Mouse (Mus musculus): ENCODE data around the gene Neurod1.

Gene Neurod1

DNA sequence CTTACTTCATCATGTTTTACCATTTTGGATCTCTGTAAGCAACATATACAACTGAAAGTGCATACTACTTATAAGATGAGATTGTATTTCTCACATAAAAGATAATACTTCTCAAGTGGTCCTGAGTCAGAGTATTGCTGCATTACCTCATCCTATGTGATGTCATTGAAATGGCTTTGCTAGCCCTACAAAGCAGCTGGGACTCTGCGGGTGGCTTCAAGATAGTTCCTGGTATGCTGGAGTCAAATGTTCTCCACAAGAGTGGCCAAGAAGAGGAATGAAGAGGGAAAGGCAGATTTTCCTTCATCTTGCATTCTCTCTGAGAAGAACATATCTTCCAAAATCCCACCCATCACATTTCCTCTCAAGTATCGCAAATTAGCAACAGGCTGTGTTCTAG lies 13.2 kb downstream of the Neurod1 start:
- no peak for DNase-seq (ENCODE audit: low spot score)

GRCm38 (mm10) chr2:79442906-79443305 lies 13.6 kb downstream of the Neurod1 start:
- DNase-seq (ENCODE audit: low spot score): no peak

DNA sequence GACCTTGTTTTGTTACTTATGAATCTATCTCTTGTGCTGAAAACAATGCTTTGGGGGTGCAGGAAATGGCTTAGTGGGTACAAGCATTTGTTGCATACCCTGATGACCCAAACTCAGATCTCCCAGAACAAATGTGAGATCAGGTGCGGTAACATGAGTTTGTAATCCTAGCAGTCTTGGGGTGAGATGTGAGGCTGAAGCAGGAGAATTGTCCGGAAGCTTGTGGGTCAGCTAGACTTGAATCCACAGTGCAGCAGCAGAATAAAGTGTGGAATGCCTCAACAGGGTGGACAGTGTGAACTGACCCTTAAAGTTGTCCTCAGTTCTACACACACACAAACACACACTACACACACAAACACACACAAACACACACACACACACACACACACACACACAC lies 14.3 kb downstream of the Neurod1 start:
- no peak for DNase-seq (ENCODE audit: low spot score)

- DNase-seq (ENCODE audit: low spot score): no peak
Observed at GRCm38 (mm10) chr2:79430061-79430460, 26.5 kb downstream of the Neurod1 start.

GRCm38 (mm10) chr2:79429650-79430049 lies 26.9 kb downstream of the Neurod1 start:
- DNase-seq (ENCODE audit: low spot score): no peak

DNA sequence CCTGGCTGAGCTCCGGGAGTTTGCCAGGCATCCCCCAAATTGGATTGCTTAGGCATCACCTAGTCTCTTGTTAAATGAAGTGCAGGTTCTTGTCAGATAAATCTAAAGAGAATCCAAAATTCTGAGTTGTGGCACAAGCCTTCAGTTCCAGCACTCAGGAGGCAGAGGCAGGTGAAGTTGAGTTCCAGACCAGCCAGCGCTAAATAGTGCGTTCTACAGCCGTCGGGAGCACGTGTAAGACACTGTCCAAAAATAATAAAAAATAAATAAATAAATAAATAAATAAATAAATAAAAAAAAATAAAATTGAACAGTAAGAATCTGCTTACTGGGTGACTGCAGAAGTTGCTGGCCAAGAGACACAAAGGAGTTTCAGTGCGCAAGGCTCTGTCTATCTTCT lies 27.4 kb downstream of the Neurod1 start:
- no peak for DNase-seq (ENCODE audit: low spot score)

DNA sequence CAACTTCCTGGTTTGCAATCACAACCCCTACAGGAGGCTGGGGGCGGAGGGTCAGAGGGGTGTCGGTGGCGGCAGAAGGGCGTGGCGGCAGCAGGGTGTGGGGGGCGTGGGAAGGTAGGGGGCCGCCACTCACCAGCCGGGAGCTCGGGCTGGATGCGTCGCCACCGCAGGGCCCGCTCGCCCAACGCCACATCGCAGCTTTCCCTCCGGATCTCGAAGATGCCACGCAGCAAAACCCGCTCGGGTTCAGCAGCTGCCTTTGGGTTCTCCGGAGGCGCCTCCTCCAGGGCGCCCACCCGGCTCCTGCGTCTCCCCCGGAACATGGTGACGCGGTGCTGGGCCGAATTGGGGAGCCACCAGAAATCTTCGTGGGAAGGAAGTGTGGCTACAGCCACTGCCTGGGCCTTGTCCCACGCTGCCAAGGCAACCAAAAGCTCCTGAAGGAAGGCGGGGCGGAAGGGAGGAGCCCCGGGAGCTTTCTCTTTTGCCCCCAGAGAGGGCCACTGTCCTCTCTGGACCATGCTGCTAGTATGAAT lies 27.9 kb downstream of the Neurod1 start:
- no peak for DNase-seq (ENCODE audit: low spot score)

GRCm38 (mm10) chr2:79428022-79428421 lies 28.5 kb downstream of the Neurod1 start:
- no peak for DNase-seq (ENCODE audit: low spot score)

- DNase-seq (ENCODE audit: low spot score): no peak
Observed at GRCm38 (mm10) chr2:79421696-79422095, 34.9 kb downstream of the Neurod1 start.

- no peak for DNase-seq (ENCODE audit: low spot score)
Observed at GRCm38 (mm10) chr2:79414505-79414904, 42.0 kb downstream of the Neurod1 start.

DNA sequence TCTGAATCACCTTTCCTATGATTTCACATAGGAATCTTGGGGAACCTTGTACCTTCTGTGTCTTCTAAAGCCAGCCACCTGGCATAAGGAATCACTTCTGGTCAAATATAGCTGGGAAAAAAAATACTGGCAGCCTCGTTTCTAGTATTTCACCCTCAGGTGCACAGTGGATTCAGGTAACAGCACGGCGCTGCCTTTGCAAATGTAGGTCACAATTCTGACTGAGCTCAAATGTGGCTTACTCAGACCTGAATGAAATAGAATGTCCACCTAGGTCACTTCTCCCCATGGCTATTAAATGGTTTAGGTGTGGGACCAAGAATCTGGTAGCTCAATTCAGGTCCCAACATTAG lies 45.7 kb downstream of the Neurod1 start:
- no peak for DNase-seq (ENCODE audit: low spot score)

- no peak for DNase-seq (ENCODE audit: low spot score)
Observed at GRCm38 (mm10) chr2:79410247-79410902, 46.2 kb downstream of the Neurod1 start.

DNA sequence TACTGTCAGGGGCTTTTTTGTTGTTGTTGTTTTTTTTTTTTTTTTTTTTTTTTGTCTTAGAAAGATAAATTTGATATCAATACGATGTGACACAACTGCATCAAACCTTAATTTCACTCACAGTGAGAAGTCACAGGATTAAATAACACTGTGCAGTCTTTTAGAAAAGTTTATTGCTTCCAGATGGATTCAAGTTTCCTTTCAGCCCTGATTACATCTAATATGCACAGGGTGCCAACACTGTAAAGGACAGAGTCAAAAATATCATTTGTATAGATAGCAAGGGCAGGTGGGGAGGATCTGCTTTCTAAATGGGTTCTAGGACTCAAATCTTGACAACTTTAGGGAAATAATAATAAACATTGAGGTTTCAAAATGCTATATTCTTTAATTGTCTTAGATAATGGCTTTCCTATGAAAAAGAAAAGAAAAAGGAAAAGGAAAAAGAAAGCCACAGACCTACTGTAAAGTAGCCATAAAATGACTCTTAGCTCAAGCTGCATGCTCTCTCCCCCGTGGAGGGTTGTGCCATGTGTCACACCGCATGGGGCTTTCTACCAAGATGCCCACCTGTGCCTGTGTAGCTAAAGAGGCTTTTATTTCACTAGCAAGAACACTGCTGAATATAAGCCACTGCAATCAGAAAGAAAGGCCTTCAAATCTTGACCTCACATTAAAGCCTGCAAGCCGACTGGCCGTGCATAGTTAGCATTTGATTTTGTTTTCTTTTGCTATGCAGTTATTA lies 50.7 kb downstream of the Neurod1 start:
- DNase-seq (ENCODE audit: low spot score): no peak

All from left cerebral cortex, adult 11 months (tissue).